Mouse (Mus musculus): ENCODE data around the gene Prdm12.
"Not testable (repeated sequence)": the region's sequence is repeated elsewhere in the genome, so short reads cannot be mapped to it uniquely, and the experiment has no call there.

DNA sequence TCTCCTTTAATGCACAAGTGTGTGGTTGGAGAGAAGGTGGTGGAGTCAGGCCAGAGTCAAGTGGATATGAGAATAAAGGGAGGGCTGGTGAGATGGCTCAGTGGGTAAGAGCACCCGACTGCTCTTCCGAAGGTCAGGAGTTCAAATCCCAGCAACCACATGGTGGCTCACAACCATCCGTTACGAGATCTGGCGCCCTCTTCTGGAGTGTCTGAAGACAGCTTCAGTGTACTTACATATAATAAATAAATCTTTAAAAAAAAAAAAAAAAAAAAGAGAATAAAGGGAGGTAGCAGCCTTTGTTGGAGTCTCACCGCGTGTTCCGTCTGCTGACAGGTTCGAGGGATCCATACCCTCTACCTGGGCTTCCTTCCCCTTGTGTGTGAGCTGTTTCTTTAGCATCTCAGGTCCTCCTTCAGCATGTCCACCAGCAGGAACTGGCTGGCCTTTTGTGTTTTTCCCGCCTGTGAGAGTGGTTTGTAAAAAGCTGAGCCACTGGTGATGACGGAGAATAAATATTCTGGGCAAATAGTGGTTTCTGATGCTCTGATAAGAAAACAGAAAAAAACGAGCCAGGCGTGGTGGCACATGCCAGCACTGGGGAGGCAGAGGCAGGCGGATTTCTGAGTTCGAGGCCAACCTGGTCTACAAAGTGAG is 41.3 kb downstream of the Prdm12 start:
- TF ChIP-seq CTCF (IDR thresholded peaks at IDR 0.05; ENCODE audit: borderline replicate concordance, insufficient read depth, low read length); POLR2A (IDR thresholded peaks at IDR 0.05; ENCODE audit: low read depth, low read length): not testable (repeated sequence)
